Mouse (Mus musculus): Measurements from ENCODE around the gene Chst5. TPM values are rescaled to one million over a fixed set of nuclear protein-coding genes. Genes with fewer than 3 reads are reported as not detected.

Chst5 gene
- total and polyA plus RNA-seq, 3 experiments = 0.05 TPM; not detected in 2

DNA sequence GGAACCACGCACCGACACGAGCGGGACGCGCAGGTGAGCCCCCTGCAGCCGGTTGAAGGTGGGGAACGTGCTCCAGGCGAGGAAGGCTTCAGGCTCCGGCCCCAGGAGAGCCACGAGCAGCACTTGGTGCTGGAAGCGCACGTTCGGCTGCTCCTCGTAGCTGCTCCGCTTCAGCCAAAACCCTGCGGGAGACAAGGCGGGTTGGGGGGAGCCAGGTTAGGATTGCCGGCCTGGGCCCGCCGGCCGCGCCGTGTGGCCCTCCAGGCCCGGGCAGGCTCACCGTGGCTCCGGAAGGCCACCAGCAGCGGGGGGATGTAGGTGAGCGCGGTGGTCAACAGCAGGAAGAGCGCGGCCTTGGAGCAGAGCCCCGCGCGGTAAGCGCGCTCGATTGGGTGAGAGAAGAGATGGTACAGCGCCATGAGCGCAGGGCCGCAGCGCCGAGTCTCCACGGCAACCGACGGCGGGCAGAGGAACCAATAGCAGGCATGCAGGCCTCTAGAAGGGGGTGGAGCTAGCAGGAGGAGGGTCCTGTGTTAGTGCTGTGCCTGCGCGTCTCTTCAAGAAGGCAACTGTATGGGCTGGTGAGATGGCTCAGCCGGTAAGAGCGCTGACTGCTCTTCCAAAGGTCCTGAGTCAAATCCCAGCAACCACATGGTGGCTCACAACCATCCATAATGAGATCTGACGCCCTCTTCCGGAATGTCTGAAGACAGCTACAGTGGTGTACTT is 23.3 kb upstream of the Chst5 start, which contains the start of gene Tmem231:
Gene Tmem231, minus strand, starts transcription at position 534 of the 729 bp plus-strand sequence.
- Histone ChIP-seq H3K36me3 (replicated peaks) (peaks cover 5% of the 10 kb centered on the region), H3K4me1 (ENCODE audit: insufficient read depth, low read depth, low read length) (peaks cover 67% of the 10 kb centered on the region), H3K27me3 (ENCODE audit: insufficient read depth, low read length) (no peaks in the 10 kb centered on the region), H3K9me3 (replicated peaks) (no peaks in the 10 kb centered on the region), H3K4me3 (ENCODE audit: low read depth, low read length) (peak within 1 kb of the TSS; percentile 82)
- DNase-seq (ENCODE audit: low spot score) (peak; percentile 94), ATAC-seq (ENCODE audit: extremely low read depth, insufficient number of reproducible peaks, low FRiP score, poor library complexity, severe bottlenecking) (peak; percentile 94)
- TF ChIP-seq GATA1 (IDR thresholded peaks at IDR 0.05; ENCODE audit: borderline replicate concordance, low read length) (no peak), GATA2 (IDR thresholded peaks at IDR 0.05; ENCODE audit: borderline replicate concordance, low read depth, low read length) (no peak), TAL1 (conservative IDR thresholded peaks at IDR 0.05; ENCODE audit: low read depth, low read length) (no peak), CTCF (IDR thresholded peaks at IDR 0.05; ENCODE audit: low read depth, low read length) (no peak), POLR2AphosphoS5 (IDR thresholded peaks at IDR 0.05; ENCODE audit: insufficient replicate concordance, low read depth, low read length) (no peak)

- H3K27me3 ChIP-seq (ENCODE audit: insufficient read depth, low read length) = no peaks in the 10 kb centered on the region
- TF ChIP-seq GATA1 (IDR thresholded peaks at IDR 0.05; ENCODE audit: borderline replicate concordance, low read length) (no peak), TAL1 (conservative IDR thresholded peaks at IDR 0.05; ENCODE audit: low read depth, low read length) (no peak), GATA2 (IDR thresholded peaks at IDR 0.05; ENCODE audit: borderline replicate concordance, low read depth, low read length) (no peak), POLR2AphosphoS5 (IDR thresholded peaks at IDR 0.05; ENCODE audit: insufficient replicate concordance, low read depth, low read length) (no peak), CTCF (IDR thresholded peaks at IDR 0.05; ENCODE audit: low read depth, low read length) (no peak)
- ATAC-seq (ENCODE audit: extremely low read depth, insufficient number of reproducible peaks, low FRiP score, poor library complexity, severe bottlenecking) (peak; percentile 71), DNase-seq (ENCODE audit: low spot score) (peak; percentile 88)
- peaks cover 5% of the 10 kb centered on the region for H3K36me3 ChIP-seq (replicated peaks)
- peak overlapping the region; percentile 82 for H3K4me3 ChIP-seq (ENCODE audit: low read depth, low read length)
- no peaks in the 10 kb centered on the region for H3K9me3 ChIP-seq (replicated peaks)
- H3K4me1 ChIP-seq (ENCODE audit: insufficient read depth, low read depth, low read length) = peaks cover 67% of the 10 kb centered on the region
These were observed 22.5 kb upstream of the Chst5 start for GRCm38 (mm10) chr8:111932580-111933336.

- H3K4me3 ChIP-seq (ENCODE audit: low read depth, low read length) = no peak overlapping the region
- H3K27me3 ChIP-seq (ENCODE audit: insufficient read depth, low read length) = no peaks in the 10 kb centered on the region
- peaks cover 5% of the 10 kb centered on the region for H3K36me3 ChIP-seq (replicated peaks)
- no peaks in the 10 kb centered on the region for H3K9me3 ChIP-seq (replicated peaks)
- no peak for DNase-seq (ENCODE audit: low spot score)
- H3K4me1 ChIP-seq (ENCODE audit: insufficient read depth, low read depth, low read length) = peaks cover 62% of the 10 kb centered on the region
- TF ChIP-seq POLR2AphosphoS5 (IDR thresholded peaks at IDR 0.05; ENCODE audit: insufficient replicate concordance, low read depth, low read length) (no peak), GATA2 (IDR thresholded peaks at IDR 0.05; ENCODE audit: borderline replicate concordance, low read depth, low read length) (no peak), GATA1 (IDR thresholded peaks at IDR 0.05; ENCODE audit: borderline replicate concordance, low read length) (no peak), TAL1 (conservative IDR thresholded peaks at IDR 0.05; ENCODE audit: low read depth, low read length) (no peak), CTCF (IDR thresholded peaks at IDR 0.05; ENCODE audit: low read depth, low read length) (no peak)
- no peak for ATAC-seq (ENCODE audit: extremely low read depth, insufficient number of reproducible peaks, low FRiP score, poor library complexity, severe bottlenecking)
These were observed 21.5 kb upstream of the Chst5 start for GRCm38 (mm10) chr8:111931721-111932120.

DNA sequence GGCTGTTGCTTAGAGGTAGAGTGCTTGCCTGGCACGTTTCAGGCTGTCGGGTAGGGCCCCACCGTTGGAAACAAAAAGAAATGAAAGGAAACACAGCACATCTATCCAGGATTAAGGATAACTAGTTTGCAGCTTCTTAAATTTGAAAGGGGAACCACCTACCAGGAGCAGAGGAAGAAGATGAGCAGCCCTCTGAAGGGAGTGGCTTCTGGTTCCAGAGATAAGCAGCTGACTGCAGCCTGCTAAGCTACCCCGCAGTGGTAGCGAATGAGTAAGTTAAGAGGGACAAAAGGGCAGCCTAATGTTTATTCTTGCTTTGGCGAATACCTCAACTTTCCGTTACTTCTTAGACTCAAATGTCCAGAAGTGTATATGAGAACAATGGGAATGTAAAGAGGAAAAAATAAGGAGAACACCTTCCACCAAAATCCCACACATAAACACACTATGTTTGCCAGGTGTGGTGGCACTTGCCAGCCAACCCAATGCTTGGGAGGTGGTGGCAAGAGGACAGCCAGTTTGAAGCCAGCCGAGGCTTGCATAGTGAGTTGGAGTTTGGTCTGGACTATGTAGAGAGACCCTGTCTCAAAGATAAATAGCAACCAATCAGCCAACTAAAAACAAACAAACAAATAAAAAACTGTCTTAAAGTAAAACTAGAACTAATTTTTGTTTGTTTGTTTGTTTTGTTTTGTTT is 19.5 kb upstream of the Chst5 start:
- DNase-seq (ENCODE audit: low spot score) = peak; percentile 75
- H3K4me3 ChIP-seq (ENCODE audit: low read depth, low read length) = peak overlapping the region; percentile 53; the same call in 1 of the 2 replicates

DNA sequence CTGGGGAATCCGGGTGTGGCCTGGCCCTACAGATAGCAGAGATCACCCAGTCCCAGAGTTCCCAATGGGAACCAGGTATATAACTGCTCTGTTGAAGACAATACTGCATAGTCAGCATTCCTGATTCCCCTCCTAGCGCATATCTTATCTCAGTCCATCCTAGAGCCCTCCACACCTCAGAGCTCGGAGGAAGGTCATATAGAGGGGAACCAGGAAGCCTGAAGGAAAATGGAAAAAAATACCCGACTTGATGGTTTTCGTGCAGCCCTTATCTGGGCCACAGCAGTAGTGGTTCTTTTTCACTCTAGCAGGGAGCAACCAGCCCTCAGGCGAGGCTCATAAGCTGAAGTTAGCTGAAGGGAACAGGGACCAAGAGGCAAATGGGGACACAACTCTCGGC is 14.7 kb upstream of the Chst5 start:
- no peaks in the 10 kb centered on the region for H3K9me3 ChIP-seq (replicated peaks)
- DNase-seq (ENCODE audit: low spot score) (no peak), ATAC-seq (ENCODE audit: extremely low read depth, insufficient number of reproducible peaks, low FRiP score, poor library complexity, severe bottlenecking) (no peak)
- no peak overlapping the region for H3K4me3 ChIP-seq (ENCODE audit: low read depth, low read length)
- peaks cover 28% of the 10 kb centered on the region for H3K4me1 ChIP-seq (ENCODE audit: insufficient read depth, low read depth, low read length)
- H3K27me3 ChIP-seq (ENCODE audit: insufficient read depth, low read length) = no peaks in the 10 kb centered on the region
- TF ChIP-seq CTCF (IDR thresholded peaks at IDR 0.05; ENCODE audit: low read depth, low read length) (no peak), GATA1 (IDR thresholded peaks at IDR 0.05; ENCODE audit: borderline replicate concordance, low read length) (no peak), GATA2 (IDR thresholded peaks at IDR 0.05; ENCODE audit: borderline replicate concordance, low read depth, low read length) (no peak), TAL1 (conservative IDR thresholded peaks at IDR 0.05; ENCODE audit: low read depth, low read length) (no peak), POLR2AphosphoS5 (IDR thresholded peaks at IDR 0.05; ENCODE audit: insufficient replicate concordance, low read depth, low read length) (no peak)
- H3K36me3 ChIP-seq (replicated peaks) = peaks cover 2% of the 10 kb centered on the region

More for the DNA sequence above, 19.5 kb upstream of the Chst5 start:
- TF ChIP-seq TAL1 (conservative IDR thresholded peaks at IDR 0.05; ENCODE audit: low read depth, low read length) (peak; percentile 73), GATA1 (IDR thresholded peaks at IDR 0.05; ENCODE audit: borderline replicate concordance, low read length) (no peak)
- no peaks in the 10 kb centered on the region for H3K9me3 ChIP-seq (replicated peaks)
- H3K36me3 ChIP-seq (replicated peaks) = peaks cover 5% of the 10 kb centered on the region
- no peaks in the 10 kb centered on the region for H3K27me3 ChIP-seq (ENCODE audit: insufficient read depth, low read length)
- H3K4me1 ChIP-seq (ENCODE audit: insufficient read depth, low read depth, low read length) = peaks cover 62% of the 10 kb centered on the region
- ATAC-seq (ENCODE audit: extremely low read depth, insufficient number of reproducible peaks, low FRiP score, poor library complexity, severe bottlenecking) = peak; percentile 76

GRCm38 (mm10) chr8:111923383-111923804 is 13.1 kb upstream of the Chst5 start:
- DNase-seq (ENCODE audit: low spot score) = no peak

More at GRCm38 (mm10) chr8:111923383-111923804, 13.1 kb upstream of the Chst5 start:
- Histone ChIP-seq H3K9me3 (replicated peaks) (no peaks in the 10 kb centered on the region), H3K36me3 (replicated peaks) (peaks cover 3% of the 10 kb centered on the region), H3K4me3 (ENCODE audit: low read depth, low read length) (no peak overlapping the region), H3K27me3 (ENCODE audit: insufficient read depth, low read length) (no peaks in the 10 kb centered on the region), H3K4me1 (ENCODE audit: insufficient read depth, low read depth, low read length) (peaks cover 14% of the 10 kb centered on the region)
- TF ChIP-seq GATA1 (IDR thresholded peaks at IDR 0.05; ENCODE audit: borderline replicate concordance, low read length) (no peak), CTCF (IDR thresholded peaks at IDR 0.05; ENCODE audit: low read depth, low read length) (peak; percentile 44; the same call in 1 of the 2 replicates)
- ATAC-seq (ENCODE audit: extremely low read depth, insufficient number of reproducible peaks, low FRiP score, poor library complexity, severe bottlenecking) = 0 out of 2 replicates have a peak, but pooled peaks have one; percentile 15
